ENCODE assay signal across 26 mouse cellular contexts in genomic region chr19:21045565-21045964, GRCm38 (mm10).
DNase-seq lines count a peak whose midpoint lies in the region; ATAC-seq lines count a peak whose summit lies in the region.
"Had no signal": no experiment of that assay in that cellular context is flagged by ENCODE, and none has a peak within 500 bp of the region (broad histone marks: within the 10 kb centered on the region; RNA-seq: fewer than 3 reads in every experiment).

No protein-coding gene starts in this region.

- no peaks in the 10 kb centered on the region for H3K27me3 ChIP-seq in heart, embryonic 10.5 days (ENCODE audit: insufficient read depth, poor library complexity, severe bottlenecking)
- no peaks in the 10 kb centered on the region for H3K27me3 ChIP-seq in hindbrain, embryonic 11.5 days (ENCODE audit: control insufficient read depth, insufficient read depth, low read length)
- H3K27me3 ChIP-seq: forebrain, embryonic 13.5 days; heart, embryonic 13.5 days had no signal

- no peak overlapping the region for H3K9ac ChIP-seq in hindbrain, embryonic 11.5 days (ENCODE audit: low read depth, low read length)
- H3K9ac ChIP-seq: forebrain, embryonic 13.5 days; forebrain, postnatal 0 days; heart, embryonic 13.5 days; hindbrain, embryonic 14.5 days had no signal

- peak; percentile 45 for ATAC-seq in common myeloid progenitor, adult 5-6 weeks (replicated peaks; ENCODE audit: low read depth, poor library complexity, severe bottlenecking)
- peak; percentile 22 to 32; a peak in 1 of 4 replicates for ATAC-seq in hematopoietic stem cell, adult 5-6 weeks (replicated peaks in 1 of 2; ENCODE audit: insufficient read depth in 1 of 2, low FRiP score in 2 of 2, low TSS enrichment in 1 of 2, low read depth in 1 of 2, poor library complexity in 2 of 2, severe bottlenecking in 2 of 2)
- peak; percentile 53; the same call in 1 of the 2 replicates for ATAC-seq in monocyte, adult 5-6 weeks (replicated peaks; ENCODE audit: insufficient number of reproducible peaks, low FRiP score, low TSS enrichment, poor library complexity, severe bottlenecking)
- ATAC-seq in hindbrain, embryonic 11.5 days (ENCODE audit: low FRiP score): no peak
- ATAC-seq: activated CD4-positive, CD25-positive, alpha-beta regulatory T cell, adult 4 months; CD4-positive, CD25-positive, alpha-beta regulatory T cell, adult 4 months; forebrain, embryonic 13.5 days; forebrain, postnatal 0 days; hindbrain, postnatal 0 days; inflammation-experienced regulatory T-cells, adult 6 months had no signal

- WGBS in heart, embryonic 10.5 days: 72% methylated on average over 12 of the region's 12 CpGs
- 89% methylated on average over 12 of the region's 12 CpGs for WGBS in hindbrain, embryonic 11.5 days

- no peak overlapping the region for H3K4me3 ChIP-seq in heart, embryonic 10.5 days
- H3K4me3 ChIP-seq in hindbrain, embryonic 11.5 days (ENCODE audit: low read depth, low read length): no peak overlapping the region
- H3K4me3 ChIP-seq: forebrain, embryonic 10.5 days; forebrain, embryonic 13.5 days; gastrocnemius, adult 2 months; heart, embryonic 13.5 days had no signal

- H3K27ac ChIP-seq in heart, embryonic 10.5 days: no peak overlapping the region
- H3K27ac ChIP-seq in hindbrain, embryonic 11.5 days (ENCODE audit: low read depth, low read length): no peak overlapping the region
- H3K27ac ChIP-seq: forebrain, embryonic 10.5 days; forebrain, embryonic 13.5 days; gastrocnemius, adult 2 months; heart, embryonic 13.5 days; hindbrain, embryonic 14.5 days; hindbrain, postnatal 0 days had no signal

- H3K9me3 ChIP-seq in heart, embryonic 10.5 days: peaks cover 5% of the 10 kb centered on the region; the same call in 1 of the 2 replicates
- H3K9me3 ChIP-seq in hindbrain, embryonic 11.5 days (ENCODE audit: control insufficient read depth, low read length): no peaks in the 10 kb centered on the region
- H3K9me3 ChIP-seq: forebrain, embryonic 10.5 days; forebrain, embryonic 13.5 days had no signal

- H3K36me3 ChIP-seq in heart, embryonic 10.5 days: no peaks in the 10 kb centered on the region
- no peaks in the 10 kb centered on the region for H3K36me3 ChIP-seq in hindbrain, embryonic 11.5 days (ENCODE audit: control insufficient read depth, insufficient read depth, low read length)
- H3K36me3 ChIP-seq: forebrain, embryonic 10.5 days; heart, embryonic 13.5 days had no signal

- no peak overlapping the region for H3K4me2 ChIP-seq in hindbrain, embryonic 11.5 days (replicated peaks; ENCODE audit: low read depth, low read length)
- H3K4me2 ChIP-seq: forebrain, embryonic 13.5 days; heart, embryonic 13.5 days; hindbrain, embryonic 14.5 days had no signal

- no peaks in the 10 kb centered on the region for H3K4me1 ChIP-seq in heart, embryonic 10.5 days
- no peaks in the 10 kb centered on the region for H3K4me1 ChIP-seq in hindbrain, embryonic 11.5 days (replicated peaks; ENCODE audit: control insufficient read depth, insufficient read depth, low read length)
- H3K4me1 ChIP-seq: forebrain, embryonic 13.5 days; heart, embryonic 13.5 days had no signal

- DNase-seq in kidney, adult 18-20 months: no peak
- DNase-seq in heart, embryonic 10.5 days (ENCODE audit: low spot score): no peak
- no peak for DNase-seq in hindbrain, embryonic 11.5 days (ENCODE audit: low spot score)
- DNase-seq: adrenal gland, adult 8-10 months; adrenal gland, postnatal 25 days; cerebellum, adult 11-12 months; cerebellum, adult 8-10 months; cerebellum, postnatal 10 days; cerebellum, postnatal 36 days; forebrain, postnatal 0 days; gastrocnemius, adult 2 months; gastrocnemius, postnatal 14 days; heart, adult 18-20 months; heart, postnatal 14 days; heart, postnatal 4 days had no signal
